Mouse (Mus musculus) layer of hippocampus, adult 18-20 months (tissue): Measurements from ENCODE around the gene 9330182O14Rik. TPM values are rescaled to one million over a fixed set of nuclear protein-coding genes. Genes with fewer than 3 reads are reported as not detected.

ENCODE experiments used
- microRNA-seq, 2 experiments: library from miRNA; unstranded; fragments of <30 nt; microRNA quantifications; one replicate each; pipeline ENCODE4 v1.2.0; 2021
- total RNA-seq, 2 experiments: library from RNA; stranded (reverse); gene quantifications; 2 replicates each; pipeline ENCODE4 v1.2.3; 2021

The 9330182O14Rik gene
- total RNA-seq, 2 experiments from 2014 or later, result not detected

Small RNAs within 50 kb of the gene (microRNA-seq; reads per million reads assigned to microRNA genes)
- 0 reads per million in 2 experiments for gene Gm25958
